Mouse (Mus musculus) embryonic facial prominence, embryonic 13.5 days (tissue): ENCODE results near the gene Avil. TPM values are rescaled to one million over a fixed set of nuclear protein-coding genes. Genes with fewer than 3 reads are reported as not detected.
A peak's percentile ranks its signal among the peaks of the same experiment; 100 is the strongest.

Experiments
- ATAC-seq: fragments of 200-750 bp; cut with Nextera tagmentation; 2 replicates; pipeline ENCODE4 v1.8.0; 2017; ENCODE audit warnings: low read depth; ENCODE audit not compliant: insufficient number of reproducible peaks, insufficient read depth, low FRiP score, low TSS enrichment
- H3K27ac ChIP-seq: fragments of 300-500 bp; sonication (generic); 2 replicates; pipeline ENCODE4 v1.5.1; 2015; ENCODE audit warnings: moderate library complexity, mild to moderate bottlenecking, inconsistent platforms
- H3K27me3 ChIP-seq: fragments of 300-500 bp; sonication (generic); 2 replicates; pipeline ENCODE4 v1.6.1; 2015; ENCODE audit warnings: mild to moderate bottlenecking, inconsistent platforms
- H3K36me3 ChIP-seq: fragments of 300-500 bp; sonication (generic); 2 replicates; pipeline ENCODE4 v1.6.1; 2015; ENCODE audit warnings: mild to moderate bottlenecking, inconsistent platforms
- H3K4me1 ChIP-seq: fragments of 300-500 bp; sonication (generic); 2 replicates; pipeline ENCODE4 v1.6.1; 2015; ENCODE audit warnings: inconsistent platforms
- H3K4me2 ChIP-seq: fragments of 300-500 bp; sonication (generic); 2 replicates; pipeline ENCODE4 v1.6.1; 2015; ENCODE audit warnings: moderate library complexity, mild to moderate bottlenecking, inconsistent platforms
- H3K4me3 ChIP-seq: fragments of 300-500 bp; sonication (generic); 2 replicates; pipeline ENCODE4 v1.5.1; 2015; ENCODE audit warnings: mild to moderate bottlenecking, inconsistent platforms
- H3K9ac ChIP-seq: fragments of 300-500 bp; sonication (generic); 2 replicates; pipeline ENCODE4 v1.6.1; 2015; ENCODE audit warnings: mild to moderate bottlenecking, inconsistent platforms
- H3K9me3 ChIP-seq: fragments of 300-500 bp; sonication (generic); 2 replicates; pipeline ENCODE4 v1.6.1; 2016; ENCODE audit warnings: inconsistent platforms
- WGBS: fragments of 180-500 bp; shearing (Covaris S2); methylation state at CpG from one replicate; pipeline ENCODE4 v1.1.7; 2015; ENCODE audit warnings: mixed read lengths; 5-methylcytosine and 5-hydroxymethylcytosine counted together
- polyA plus RNA-seq: library from polyadenylated mRNA; unstranded; fragments of >200 nt; fragmentation: Nextera tagmentation; extraction: Ambion mirVana; gene quantifications from 2 replicates; pipeline ENCODE4 v1.2.1, GENCODE M21; 2015

The Avil gene
- polyA plus RNA-seq, 1 experiment from 2014 or later: 0.97 TPM

DNA sequence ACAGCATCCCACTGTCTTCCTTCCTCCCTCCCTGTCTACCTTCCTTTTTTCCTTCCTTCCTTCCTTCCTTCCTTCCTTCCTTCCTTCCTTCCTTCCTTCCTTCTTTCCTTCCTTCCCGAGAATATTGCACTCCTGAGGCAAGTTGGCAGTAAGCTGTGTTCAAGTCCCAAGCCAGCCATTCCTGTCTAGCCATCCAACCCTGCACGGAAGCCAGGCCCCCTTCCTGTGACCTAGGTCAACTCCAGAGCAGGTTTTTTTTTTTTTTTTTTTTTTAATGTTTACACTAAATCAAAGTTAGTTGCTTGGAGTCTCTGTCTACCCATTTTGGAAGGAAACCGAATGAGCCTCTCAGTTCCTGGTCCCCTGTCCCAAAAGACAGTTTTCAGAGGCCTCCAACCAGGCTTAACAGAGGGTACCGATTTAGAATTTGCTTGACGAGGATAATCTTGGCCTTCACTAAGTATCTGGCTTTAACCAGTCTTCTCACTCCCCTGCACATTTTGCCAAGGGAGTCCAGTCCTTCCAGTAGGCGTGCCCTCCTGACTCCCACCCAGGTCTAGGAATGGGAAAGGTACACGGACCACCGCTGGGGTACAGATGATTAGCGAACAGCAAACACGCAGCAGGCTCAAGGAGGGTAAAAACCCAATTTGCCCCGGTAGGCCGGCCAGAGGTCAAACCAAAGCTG, 29.0 kb upstream of the Avil start:
- Histone ChIP-seq H3K27me3 (no peaks in the 10 kb centered on the region), H3K4me2 (peak overlapping the region; percentile 46), H3K9ac (peak overlapping the region; percentile 1; the same call in 1 of the 2 replicates), H3K4me1 (peaks cover 27% of the 10 kb centered on the region), H3K36me3 (no peaks in the 10 kb centered on the region), H3K4me3 (0 out of 2 replicates have a peak overlapping the region, but pooled peaks have one; percentile 10), H3K9me3 (no peaks in the 10 kb centered on the region), H3K27ac (peak overlapping the region; percentile 84)
- ATAC-seq: 0 out of 2 replicates have a peak, but pooled peaks have one; percentile 3
- WGBS: 7% methylated on average over 12 of the region's 12 CpGs

DNA sequence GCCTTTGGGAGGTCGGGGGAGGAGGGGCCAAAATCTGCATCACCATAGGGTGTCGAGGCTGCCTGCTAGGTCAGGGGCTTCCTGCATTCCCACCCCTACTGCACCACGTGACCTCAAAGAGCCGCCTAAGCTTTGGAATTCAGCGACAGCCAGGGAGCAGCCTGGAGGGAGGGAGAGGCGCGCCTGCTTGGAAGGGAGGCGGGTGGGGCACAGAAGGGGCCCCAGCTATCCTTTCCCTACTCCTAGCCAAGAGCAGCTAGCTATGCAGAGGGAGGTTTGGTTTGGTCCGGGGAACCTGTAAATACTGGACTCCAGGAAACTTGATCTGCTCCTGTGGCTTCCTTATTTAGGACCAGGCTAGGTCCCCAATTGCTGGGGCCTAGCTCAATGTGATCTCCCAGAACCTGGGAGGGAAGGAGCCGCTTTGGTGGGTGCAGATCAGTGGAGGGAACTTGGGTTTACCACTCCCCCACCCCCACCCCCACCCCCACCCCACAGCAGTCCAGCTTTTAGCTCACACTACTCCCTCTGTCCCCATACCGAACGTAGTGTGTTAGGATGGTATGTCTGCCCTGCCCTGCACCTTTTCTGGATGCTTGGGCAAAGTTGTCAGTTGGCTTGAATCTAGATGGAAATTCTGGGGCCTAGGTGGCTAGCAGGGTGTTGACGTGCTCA, 28.3 kb upstream of the Avil start:
- Histone ChIP-seq H3K4me2 (peak overlapping the region; percentile 46), H3K27ac (peak overlapping the region; percentile 84), H3K9me3 (no peaks in the 10 kb centered on the region), H3K9ac (peak overlapping the region; percentile 21; the same call in 1 of the 2 replicates), H3K4me1 (peaks cover 27% of the 10 kb centered on the region), H3K36me3 (no peaks in the 10 kb centered on the region), H3K4me3 (0 out of 2 replicates have a peak overlapping the region, but pooled peaks have one; percentile 10), H3K27me3 (no peaks in the 10 kb centered on the region)
- 8% methylated on average over 13 of the region's 13 CpGs for WGBS
- peak; percentile 84 for ATAC-seq

GRCm38 (mm10) chr10:126972988-126973387, 27.5 kb upstream of the Avil start:
- no peak overlapping the region for H3K9ac ChIP-seq
- WGBS: 18% methylated on average over 7 of the region's 7 CpGs
- H3K4me2 ChIP-seq: peak overlapping the region; percentile 46; the same call in 1 of the 2 replicates
- H3K36me3 ChIP-seq: no peaks in the 10 kb centered on the region
- H3K4me1 ChIP-seq: peaks cover 33% of the 10 kb centered on the region
- no peaks in the 10 kb centered on the region for H3K27me3 ChIP-seq
- H3K4me3 ChIP-seq: no peak overlapping the region
- peak overlapping the region; percentile 84 for H3K27ac ChIP-seq
- no peak for ATAC-seq
- no peaks in the 10 kb centered on the region for H3K9me3 ChIP-seq

GRCm38 (mm10) chr10:126975706-126976105, 24.8 kb upstream of the Avil start:
- H3K4me1 ChIP-seq: peaks cover 33% of the 10 kb centered on the region
- WGBS: 92% methylated on average over 6 of the region's 6 CpGs
- H3K9me3 ChIP-seq: no peaks in the 10 kb centered on the region
- no peak overlapping the region for H3K27ac ChIP-seq
- H3K4me2 ChIP-seq: no peak overlapping the region
- no peak overlapping the region for H3K4me3 ChIP-seq
- ATAC-seq: no peak
- no peaks in the 10 kb centered on the region for H3K27me3 ChIP-seq
- no peak overlapping the region for H3K9ac ChIP-seq
- H3K36me3 ChIP-seq: no peaks in the 10 kb centered on the region

GRCm38 (mm10) chr10:126977076-126977475, 23.4 kb upstream of the Avil start:
- peaks cover 34% of the 10 kb centered on the region for H3K4me1 ChIP-seq
- H3K27me3 ChIP-seq: no peaks in the 10 kb centered on the region
- H3K36me3 ChIP-seq: no peaks in the 10 kb centered on the region
- H3K4me2 ChIP-seq: no peak overlapping the region
- ATAC-seq: no peak
- H3K27ac ChIP-seq: no peak overlapping the region
- H3K9ac ChIP-seq: no peak overlapping the region
- no peak overlapping the region for H3K4me3 ChIP-seq
- H3K9me3 ChIP-seq: no peaks in the 10 kb centered on the region
- 51% methylated on average over 4 of the region's 4 CpGs for WGBS

DNA sequence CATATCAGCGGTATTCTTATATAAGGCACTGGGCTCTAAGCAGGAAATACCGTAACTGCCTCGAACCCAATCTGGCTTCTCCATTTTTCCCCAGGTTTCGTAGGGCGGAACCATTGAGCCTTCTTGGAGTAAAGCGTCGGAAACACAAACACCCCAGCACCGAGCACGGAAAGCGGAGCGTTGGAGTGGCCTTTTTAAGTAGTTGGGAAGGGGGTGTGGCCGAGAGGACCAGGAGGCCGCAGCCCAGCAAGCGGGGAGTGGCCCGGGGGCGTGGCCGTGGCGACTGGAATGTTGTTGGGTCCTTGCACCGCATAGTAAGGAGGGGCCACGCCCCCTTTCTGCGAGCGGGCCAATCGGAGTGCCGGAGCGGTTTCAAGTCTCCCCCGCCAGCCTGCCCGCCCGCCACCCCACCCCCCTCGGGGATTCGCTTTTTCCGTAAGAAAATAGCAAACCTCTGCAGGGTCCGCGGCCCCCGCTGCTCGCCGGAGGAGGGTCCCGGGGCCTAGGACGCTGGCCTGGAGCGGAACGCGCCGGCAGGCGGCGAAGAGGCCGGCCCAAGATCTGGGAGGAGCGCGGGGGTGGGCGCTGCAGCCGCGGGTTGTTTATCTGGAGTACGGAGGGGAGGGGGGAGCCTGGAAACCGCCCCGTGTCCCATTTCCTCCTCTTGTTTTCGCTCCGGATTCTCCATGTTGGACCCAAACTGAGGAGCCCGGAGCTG, 22.1 kb upstream of the Avil start, which contains the start of gene Ctdsp2:
Gene Ctdsp2 (plus strand): TSS at position 441 of the 718 bp plus-strand sequence.
- H3K9me3 ChIP-seq: no peaks in the 10 kb centered on the region
- WGBS: under 1% methylated on average over 55 of the region's 56 CpGs
- H3K4me3 ChIP-seq: peak within 1 kb of the TSS; percentile 95
- H3K27me3 ChIP-seq: no peaks in the 10 kb centered on the region
- H3K36me3 ChIP-seq: peaks cover 5% of the 10 kb centered on the region; the same call in 1 of the 2 replicates
- H3K27ac ChIP-seq: peak within 1 kb of the TSS; percentile 100
- ATAC-seq: peak; percentile 90
- peak within 1 kb of the TSS; percentile 99 for H3K4me2 ChIP-seq
- H3K4me1 ChIP-seq: peaks cover 36% of the 10 kb centered on the region
- peak within 1 kb of the TSS; percentile 99 for H3K9ac ChIP-seq

GRCm38 (mm10) chr10:126979121-126979635, 21.3 kb upstream of the Avil start:
- Histone ChIP-seq H3K36me3 (peaks cover 6% of the 10 kb centered on the region; the same call in 1 of the 2 replicates), H3K4me1 (peaks cover 43% of the 10 kb centered on the region), H3K27ac (peak overlapping the region; percentile 100), H3K9ac (peak overlapping the region; percentile 99), H3K4me3 (peak overlapping the region; percentile 95), H3K4me2 (peak overlapping the region; percentile 99), H3K27me3 (no peaks in the 10 kb centered on the region), H3K9me3 (no peaks in the 10 kb centered on the region)
- ATAC-seq: 0 out of 2 replicates have a peak, but pooled peaks have one; percentile 0
- under 1% methylated on average over 53 of the region's 62 CpGs for WGBS

DNA sequence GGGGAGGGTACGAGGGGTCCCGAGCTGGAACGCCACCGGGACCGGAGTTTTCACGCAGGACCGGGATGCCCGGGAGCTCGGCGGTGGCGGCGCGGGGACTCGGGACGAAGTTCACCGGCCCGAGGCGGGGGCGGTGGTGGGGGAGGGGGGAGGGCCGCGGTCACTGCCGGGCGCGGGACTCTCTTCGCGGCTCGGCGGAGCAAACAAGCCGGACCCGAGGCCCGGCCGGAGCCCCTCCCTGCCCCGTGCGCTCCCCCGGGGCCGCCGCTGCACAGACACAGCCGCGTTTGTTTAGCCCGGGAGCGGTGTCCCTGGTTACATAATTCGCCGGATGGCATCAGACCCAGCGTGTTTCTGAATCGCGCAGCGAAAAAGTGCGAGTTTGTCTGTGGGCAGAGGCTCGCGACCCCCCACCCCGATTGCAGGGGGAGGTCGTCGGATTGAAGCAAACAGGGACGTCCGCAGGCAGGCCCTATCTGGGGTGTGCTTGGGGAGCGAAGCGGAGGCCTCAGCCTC, 20.8 kb upstream of the Avil start:
- H3K4me2 ChIP-seq: peak overlapping the region; percentile 99
- WGBS: under 1% methylated on average over 54 of the region's 57 CpGs
- peaks cover 6% of the 10 kb centered on the region; the same call in 1 of the 2 replicates for H3K36me3 ChIP-seq
- peak overlapping the region; percentile 95 for H3K4me3 ChIP-seq
- peak overlapping the region; percentile 99 for H3K9ac ChIP-seq
- peak overlapping the region; percentile 100 for H3K27ac ChIP-seq
- no peaks in the 10 kb centered on the region for H3K27me3 ChIP-seq
- no peaks in the 10 kb centered on the region for H3K9me3 ChIP-seq
- ATAC-seq: no peak
- H3K4me1 ChIP-seq: peaks cover 48% of the 10 kb centered on the region

DNA sequence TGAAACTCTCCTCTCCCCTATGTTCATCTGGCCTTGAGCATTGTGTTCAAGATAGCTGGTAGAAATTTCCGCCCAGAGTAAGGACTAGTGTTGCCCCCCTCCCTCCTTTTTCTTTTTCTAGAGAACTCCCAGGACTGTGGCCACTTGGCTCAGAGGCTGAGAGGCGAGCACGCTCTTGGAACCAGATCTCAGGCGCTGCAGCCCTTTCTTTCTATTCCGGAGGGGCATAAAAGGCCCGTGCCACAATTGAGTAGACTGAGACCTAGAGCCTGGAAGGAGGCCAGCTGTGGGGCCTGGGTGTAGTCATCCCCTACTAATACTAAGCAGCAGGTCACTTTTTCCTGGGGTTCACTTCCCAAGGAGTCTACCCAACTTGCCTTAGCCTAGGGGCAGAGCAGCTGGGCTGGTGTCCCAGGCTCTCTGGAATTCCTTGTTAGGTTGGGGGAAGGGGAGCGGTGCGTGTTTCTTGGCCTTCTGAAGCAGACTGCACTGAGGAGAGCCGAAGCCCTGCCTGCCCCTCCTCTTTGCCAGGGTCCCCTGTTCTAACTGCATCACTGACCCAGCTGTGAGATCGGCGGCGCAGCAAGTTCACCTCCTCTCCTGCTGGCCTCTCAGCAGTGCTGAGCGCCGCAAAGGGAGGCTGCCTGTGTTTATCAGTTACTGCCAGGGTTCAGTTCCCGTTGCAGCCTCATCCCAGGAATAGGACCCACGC, 20.1 kb upstream of the Avil start:
- WGBS: 1% methylated on average over 16 of the region's 16 CpGs
- H3K4me1 ChIP-seq: peaks cover 55% of the 10 kb centered on the region
- ATAC-seq: no peak

GRCm38 (mm10) chr10:126980933-126981530, 19.5 kb upstream of the Avil start:
- Histone ChIP-seq H3K4me3 (peak overlapping the region; percentile 95), H3K27me3 (no peaks in the 10 kb centered on the region), H3K36me3 (peaks cover 11% of the 10 kb centered on the region; the same call in 1 of the 2 replicates), H3K9me3 (no peaks in the 10 kb centered on the region), H3K27ac (peak overlapping the region; percentile 100), H3K4me1 (peaks cover 62% of the 10 kb centered on the region), H3K4me2 (peak overlapping the region; percentile 99), H3K9ac (peak overlapping the region; percentile 99)
- ATAC-seq: no peak
- WGBS: 6% methylated on average over 11 of the region's 11 CpGs

More for the DNA sequence above, 20.1 kb upstream of the Avil start:
- H3K27ac ChIP-seq: peak overlapping the region; percentile 100
- H3K9me3 ChIP-seq: no peaks in the 10 kb centered on the region
- peak overlapping the region; percentile 95 for H3K4me3 ChIP-seq
- H3K9ac ChIP-seq: peak overlapping the region; percentile 99
- peak overlapping the region; percentile 99 for H3K4me2 ChIP-seq
- H3K27me3 ChIP-seq: no peaks in the 10 kb centered on the region
- peaks cover 11% of the 10 kb centered on the region; the same call in 1 of the 2 replicates for H3K36me3 ChIP-seq
